Mouse (Mus musculus) forebrain, postnatal 0 days (tissue): ENCODE measurements at regions not wholly inside any gene's neighbourhood (a gene's known extent, or its start where the extent isn't known, plus 50 kb on each side); places are given as distances from the start of the nearest gene placed in this dataset.

ENCODE experiments used
- ATAC-seq: fragments of 200-750 bp; cut with Nextera tagmentation; 2 replicates; pipeline ENCODE4 v1.8.0; 2017; ENCODE audit warnings: mild to moderate bottlenecking, moderate library complexity
- DNase-seq: peaks from one replicate; pipeline ENCODE4 v3.0.0-alpha.2; 2015
- H3K27ac ChIP-seq: fragments of 300-500 bp; sonication (generic); 2 replicates; pipeline ENCODE4 v1.5.1; 2014; ENCODE audit warnings: low read depth, mild to moderate bottlenecking, antibody characterized with exemption, low read length, moderate library complexity, mixed read lengths
- H3K27me3 ChIP-seq: fragments of 300-500 bp; sonication (generic); 2 replicates; pipeline ENCODE4 v1.6.1; 2014; ENCODE audit warnings: mild to moderate bottlenecking, low read length, mixed read lengths; ENCODE audit not compliant: insufficient read depth
- H3K36me3 ChIP-seq: fragments of 300-500 bp; sonication (generic); 2 replicates; pipeline ENCODE4 v1.6.1; 2014; ENCODE audit warnings: mild to moderate bottlenecking, moderate library complexity; ENCODE audit not compliant: insufficient read depth
- H3K4me1 ChIP-seq: fragments of 300-500 bp; sonication (generic); 2 replicates; pipeline ENCODE4 v1.6.1; 2014; ENCODE audit warnings: antibody characterized with exemption; ENCODE audit not compliant: insufficient read depth
- H3K4me2 ChIP-seq: fragments of 300-500 bp; sonication (generic); 2 replicates; pipeline ENCODE4 v1.6.1; 2014; ENCODE audit warnings: low read depth, mild to moderate bottlenecking, moderate library complexity
- H3K4me3 ChIP-seq: fragments of 300-500 bp; sonication (generic); 2 replicates; pipeline ENCODE4 v1.5.1; 2014; ENCODE audit warnings: low read depth, low read length, mixed read lengths
- H3K9ac ChIP-seq: fragments of 300-500 bp; sonication (generic); 2 replicates; pipeline ENCODE4 v1.6.1; 2014; ENCODE audit warnings: mild to moderate bottlenecking
- H3K9me3 ChIP-seq: fragments of 300-500 bp; sonication (generic); 2 replicates; pipeline ENCODE4 v1.6.1; 2016; ENCODE audit warnings: low read length
- CTCF ChIP-seq: sonication (generic); IDR thresholded peaks from 2 replicates; pipeline ENCODE4 v1.5.1; 2016; ENCODE audit warnings: antibody characterized with exemption, control low read depth, low read depth
- WGBS: fragments of 180-500 bp; shearing (Covaris S2); extraction: QIAGEN DNeasy Blood & Tissue Kit; methylation state at CpG from one replicate; pipeline ENCODE4 v1.1.7; 2014; 5-methylcytosine and 5-hydroxymethylcytosine counted together

DNA sequence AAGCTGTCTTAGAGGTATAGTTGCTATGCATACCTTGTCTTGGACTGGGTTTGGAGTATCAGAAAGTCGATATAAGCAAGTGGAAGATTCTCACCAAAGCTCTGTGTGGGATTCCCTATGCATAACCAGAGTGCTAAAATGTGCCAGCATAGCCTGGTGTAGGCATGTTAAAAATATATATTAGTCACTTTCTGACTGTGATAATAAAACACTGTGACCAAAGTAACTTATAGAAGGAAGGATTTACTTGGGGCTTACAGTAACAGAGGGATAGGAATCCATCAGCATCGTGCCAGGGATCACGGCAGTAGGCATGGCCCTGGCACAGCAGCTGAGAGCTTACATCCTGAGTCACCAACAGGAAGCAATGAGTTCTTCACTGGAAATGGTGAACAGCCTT lies 215.4 kb downstream of the Tshz3 start:
- Histone ChIP-seq H3K27ac (no peak overlapping the region), H3K36me3 (no peaks in the 10 kb centered on the region), H3K27me3 (no peaks in the 10 kb centered on the region), H3K4me3 (no peak overlapping the region), H3K4me2 (no peak overlapping the region), H3K9ac (no peak overlapping the region), H3K9me3 (no peaks in the 10 kb centered on the region), H3K4me1 (no peaks in the 10 kb centered on the region)
- WGBS = 94% methylated on average over 3 of the region's 3 CpGs
- DNase-seq (no peak), ATAC-seq (no peak)
- no peak for TF ChIP-seq CTCF

DNA sequence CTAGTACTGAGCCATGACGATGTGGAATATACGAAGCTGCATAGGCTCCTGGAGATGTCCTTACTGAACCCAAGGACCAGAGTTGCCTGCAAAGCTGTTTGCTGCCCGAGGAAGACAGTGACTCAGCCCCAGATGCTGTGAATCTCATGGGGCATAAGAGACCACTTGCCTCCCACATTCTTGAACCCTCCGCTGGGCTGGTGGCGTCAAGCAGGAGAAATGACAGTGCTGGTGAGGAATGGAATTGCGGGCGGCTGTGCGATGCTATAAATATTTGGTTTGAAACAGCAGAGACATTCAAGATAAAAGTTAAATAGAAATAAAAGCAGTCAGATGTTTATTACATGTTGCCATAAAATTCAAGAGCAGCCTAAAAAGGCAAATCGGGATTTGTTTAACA lies 216.3 kb downstream of the Tshz3 start:
- Histone ChIP-seq H3K4me1 (no peaks in the 10 kb centered on the region), H3K27me3 (no peaks in the 10 kb centered on the region), H3K27ac (no peak overlapping the region), H3K4me2 (no peak overlapping the region), H3K9ac (no peak overlapping the region), H3K4me3 (no peak overlapping the region), H3K36me3 (no peaks in the 10 kb centered on the region), H3K9me3 (no peaks in the 10 kb centered on the region)
- ATAC-seq (no peak), DNase-seq (no peak)
- TF ChIP-seq CTCF = no peak
- 84% methylated on average over 9 of the region's 9 CpGs for WGBS

DNA sequence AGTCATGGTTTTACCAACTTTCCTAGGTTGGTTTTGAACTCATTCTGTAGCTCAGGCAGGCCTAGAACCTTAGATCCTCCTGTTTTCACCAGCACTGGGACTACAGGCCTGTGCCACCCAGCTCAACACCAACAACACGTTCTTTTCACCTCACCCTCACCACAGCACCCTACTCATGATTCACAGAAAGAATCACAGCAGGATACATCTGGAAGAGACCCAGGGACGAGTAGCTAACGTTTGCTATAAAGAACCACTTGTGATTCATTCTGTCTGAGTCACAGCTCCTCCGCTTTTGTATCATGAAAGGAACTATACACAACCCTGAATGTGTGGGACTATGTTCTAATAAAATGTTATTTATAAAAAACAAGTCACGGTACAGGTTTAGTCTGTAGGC lies 217.3 kb downstream of the Tshz3 start:
- Histone ChIP-seq H3K27ac (no peak overlapping the region), H3K9ac (no peak overlapping the region), H3K36me3 (no peaks in the 10 kb centered on the region), H3K27me3 (no peaks in the 10 kb centered on the region), H3K4me3 (no peak overlapping the region), H3K9me3 (no peaks in the 10 kb centered on the region), H3K4me2 (no peak overlapping the region), H3K4me1 (no peaks in the 10 kb centered on the region)
- 64% methylated on average over 5 of the region's 5 CpGs for WGBS
- DNase-seq (no peak), ATAC-seq (no peak)
- TF ChIP-seq CTCF = no peak

DNA sequence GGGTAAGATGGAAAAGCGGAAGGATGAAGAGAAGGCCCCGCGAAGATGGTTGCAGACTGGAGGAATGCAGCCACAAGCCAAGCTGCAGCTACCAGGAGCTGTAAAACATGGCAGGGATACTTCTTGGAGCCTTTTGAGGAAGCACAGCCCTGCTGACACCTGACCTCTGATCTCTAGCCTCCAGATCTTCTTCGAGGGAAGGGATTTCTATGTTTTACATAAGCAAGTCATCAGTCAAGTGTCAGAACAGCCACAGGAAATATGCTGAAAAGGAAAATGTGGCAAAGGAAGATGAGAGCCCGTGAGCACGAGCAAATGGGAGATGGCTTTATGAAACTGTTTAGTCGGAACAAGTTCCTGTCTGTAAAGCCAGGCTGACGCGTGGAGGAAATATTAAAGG lies 219.1 kb downstream of the Tshz3 start:
- DNase-seq (no peak), ATAC-seq (no peak)
- H3K27me3 ChIP-seq = no peaks in the 10 kb centered on the region
- no peak overlapping the region for H3K4me3 ChIP-seq
- H3K27ac ChIP-seq = no peak overlapping the region
- no peak overlapping the region for H3K9ac ChIP-seq
- 81% methylated on average over 9 of the region's 9 CpGs for WGBS
- H3K36me3 ChIP-seq = no peaks in the 10 kb centered on the region
- H3K9me3 ChIP-seq = no peaks in the 10 kb centered on the region
- H3K4me2 ChIP-seq = no peak overlapping the region
- H3K4me1 ChIP-seq = no peaks in the 10 kb centered on the region
- TF ChIP-seq CTCF = no peak

DNA sequence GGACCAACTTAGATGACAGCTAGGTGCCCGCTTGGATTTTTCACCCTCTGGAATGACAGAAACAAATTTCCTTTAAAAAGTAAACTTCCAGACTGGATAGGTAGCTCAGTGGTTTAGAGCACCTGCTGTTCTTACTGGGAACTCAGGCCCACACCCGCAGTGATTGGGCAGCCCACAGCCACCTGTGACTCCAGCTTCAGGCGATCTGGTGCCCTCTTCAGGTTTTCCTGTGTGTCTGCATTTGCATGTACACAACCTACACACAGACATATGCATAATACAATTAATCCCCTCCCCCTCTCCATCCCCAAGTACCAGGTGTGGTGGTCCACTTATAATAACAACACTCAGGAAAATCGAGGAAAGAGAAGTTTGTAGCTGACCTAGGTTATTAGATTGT lies 221.5 kb downstream of the Tshz3 start:
- no peak overlapping the region for H3K4me2 ChIP-seq
- TF ChIP-seq CTCF = no peak
- ATAC-seq = no peak
- no peak for DNase-seq
- H3K9ac ChIP-seq = no peak overlapping the region
- WGBS = 77% methylated on average over 4 of the region's 4 CpGs
- no peaks in the 10 kb centered on the region for H3K9me3 ChIP-seq
- no peak overlapping the region for H3K27ac ChIP-seq
- no peak overlapping the region for H3K4me3 ChIP-seq
- H3K27me3 ChIP-seq = no peaks in the 10 kb centered on the region
- H3K36me3 ChIP-seq = no peaks in the 10 kb centered on the region
- no peaks in the 10 kb centered on the region for H3K4me1 ChIP-seq

DNA sequence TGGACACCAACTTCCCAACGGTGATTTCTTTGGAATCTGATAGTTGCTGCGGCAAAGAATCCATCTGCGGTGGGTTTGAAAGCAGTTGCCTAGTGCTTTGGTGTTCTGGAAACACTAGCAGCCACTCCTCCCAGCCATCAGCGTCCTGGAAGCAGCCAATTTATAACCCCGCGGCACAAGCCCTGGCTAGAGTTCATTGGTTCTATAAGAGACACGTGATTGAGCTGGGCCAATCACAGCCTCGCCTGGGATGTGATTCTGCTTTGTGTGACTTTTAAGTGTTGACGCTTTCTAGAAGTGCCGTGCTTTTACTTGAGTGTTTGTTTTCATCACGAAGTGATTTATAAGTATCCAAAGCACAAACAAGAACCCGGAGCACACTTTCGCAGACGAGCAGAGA lies 223.1 kb downstream of the Tshz3 start:
- no peak overlapping the region for H3K27ac ChIP-seq
- no peak overlapping the region for H3K4me2 ChIP-seq
- H3K4me1 ChIP-seq = no peaks in the 10 kb centered on the region
- TF ChIP-seq CTCF = no peak
- no peaks in the 10 kb centered on the region for H3K9me3 ChIP-seq
- no peak overlapping the region for H3K4me3 ChIP-seq
- H3K36me3 ChIP-seq = no peaks in the 10 kb centered on the region
- WGBS = 86% methylated on average over 14 of the region's 14 CpGs
- DNase-seq = no peak
- no peaks in the 10 kb centered on the region for H3K27me3 ChIP-seq
- H3K9ac ChIP-seq = no peak overlapping the region
- no peak for ATAC-seq

DNA sequence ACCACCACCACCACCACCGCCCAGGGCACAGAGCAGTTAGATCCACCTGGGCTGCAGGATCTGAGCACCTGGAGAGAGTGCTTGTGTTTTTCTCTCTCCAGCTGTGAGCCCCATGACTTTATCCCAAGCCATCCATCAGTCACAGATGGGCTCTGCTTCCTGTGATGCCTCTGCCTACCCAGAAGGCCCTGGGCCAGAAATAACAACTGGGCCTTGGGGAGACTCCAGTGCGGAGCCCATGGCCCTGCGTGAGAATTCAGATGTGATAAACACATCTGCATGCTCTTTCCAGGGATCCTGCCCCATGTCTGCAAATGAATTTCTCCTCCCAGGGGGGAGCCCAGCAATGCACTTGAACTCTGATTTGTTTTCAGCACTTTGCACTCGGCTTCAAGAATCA lies 235.6 kb downstream of the Tshz3 start:
- H3K36me3 ChIP-seq = no peaks in the 10 kb centered on the region
- H3K27me3 ChIP-seq = no peaks in the 10 kb centered on the region
- H3K9me3 ChIP-seq = no peaks in the 10 kb centered on the region
- TF ChIP-seq CTCF = no peak
- H3K4me3 ChIP-seq = no peak overlapping the region
- DNase-seq (no peak), ATAC-seq (no peak)
- H3K4me1 ChIP-seq = no peaks in the 10 kb centered on the region
- no peak overlapping the region for H3K4me2 ChIP-seq
- no peak overlapping the region for H3K9ac ChIP-seq
- WGBS = 73% methylated on average over 4 of the region's 4 CpGs
- H3K27ac ChIP-seq = no peak overlapping the region
